Mouse (Mus musculus) liver, embryonic 14 days (tissue): ENCODE data around the gene Cpz. TPM values are rescaled to one million over a fixed set of nuclear protein-coding genes. Genes with fewer than 3 reads are reported as not detected.

ENCODE experiments used
- polyA plus RNA-seq: library from polyadenylated mRNA; depleted of rRNA; stranded (reverse); fragments of >200 nt; gene quantifications from 2 replicates; pipeline ENCODE4 v1.2.3, GENCODE M21; 2012; rRNA removed

Gene Cpz
- polyA plus RNA-seq: 0.74 and 0.95 TPM in 2 replicates

DNA sequence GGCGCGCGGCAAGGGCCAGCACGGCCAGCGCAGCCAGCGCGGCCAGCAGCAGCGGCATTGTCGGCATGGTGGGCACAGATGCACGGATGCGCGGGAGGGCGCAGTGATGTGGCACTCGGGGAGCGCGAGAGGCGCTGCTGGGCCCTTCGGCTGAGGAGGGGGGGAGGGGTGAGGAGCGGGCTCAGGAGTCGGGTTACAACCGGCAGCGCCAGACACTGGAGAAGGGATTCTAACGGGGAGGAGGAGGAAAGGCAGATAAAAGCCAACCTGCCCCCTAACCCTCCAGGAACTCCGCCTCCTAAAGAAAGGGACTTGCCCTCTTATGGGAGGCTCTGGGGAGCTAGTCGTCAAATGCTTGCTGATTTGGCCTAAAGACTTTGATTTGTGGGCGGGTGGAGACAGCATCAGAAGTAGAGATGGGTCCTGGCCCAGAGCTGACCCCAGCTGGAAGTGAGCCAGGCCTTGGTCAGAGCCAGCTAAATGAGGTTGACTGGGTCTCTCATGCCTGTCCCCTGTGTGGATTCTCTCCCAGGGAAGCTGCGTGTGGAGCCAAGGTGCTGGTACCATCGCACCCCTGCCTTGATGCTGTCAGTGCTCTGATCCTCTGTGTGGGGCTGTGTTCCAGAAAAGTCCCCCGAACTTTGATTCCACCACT, at the start of gene Cpz:
TSS of gene Cpz (minus strand) at position 230 of the 655 bp plus-strand sequence.

GRCm38 (mm10) chr5:35574653-35575599, 49.4 kb upstream of the Cpz start, which contains the start of gene Trmt44:
TSS of gene Trmt44 (minus strand) at chr5:35575070.

Other genes with a start within 250 kb of the Cpz start
- not detected in 2 replicates for gene Adra2c, start 247.4 kb downstream of the Cpz start, polyA plus RNA-seq
- gene Hmx1, start 136.6 kb downstream of the Cpz start, polyA plus RNA-seq: not detected in 2 replicates
- gene Trmt44, start 49.4 kb upstream of the Cpz start, polyA plus RNA-seq: 1.8 and 2.1 TPM in 2 replicates
- gene Acox3, start 57.3 kb upstream of the Cpz start, polyA plus RNA-seq: 2.8 and 3.6 TPM in 2 replicates
- gene Htra3, start 154.1 kb upstream of the Cpz start, polyA plus RNA-seq: 0.66 and 0.80 TPM in 2 replicates
- gene Sh3tc1, start 214.3 kb upstream of the Cpz start, polyA plus RNA-seq: 0.74 and 0.92 TPM in 2 replicates
- 0.03 and 0.20 TPM in 2 replicates for gene Ablim2, start 232.2 kb upstream of the Cpz start, polyA plus RNA-seq